Mouse (Mus musculus): ENCODE data around the gene Esp22. TPM values are rescaled to one million over a fixed set of nuclear protein-coding genes. Genes with fewer than 3 reads are reported as not detected.

Esp22 gene
- total RNA-seq (2023), result not detected

GRCm38 (mm10) chr17:39095034-39095433, at the start of gene Esp22:
Gene Esp22 (plus strand): TSS chr17:39095334.

GRCm38 (mm10) chr17:39076937-39077336, 18.2 kb upstream of the Esp22 start, which contains the start of gene Esp23:
Gene Esp23 (minus strand): TSS chr17:39077037.

Other genes with a start within 250 kb of the Esp22 start
- gene Esp24, start 58.6 kb upstream of the Esp22 start, total RNA-seq (2023), result not detected
- gene Gm21903, start 52.0 kb upstream of the Esp22 start, total RNA-seq (2023), result not detected
- not detected for gene Esp23, start 18.3 kb upstream of the Esp22 start, total RNA-seq (2023)